Mouse (Mus musculus): Measurements from ENCODE around the gene Tmem108.

DNA sequence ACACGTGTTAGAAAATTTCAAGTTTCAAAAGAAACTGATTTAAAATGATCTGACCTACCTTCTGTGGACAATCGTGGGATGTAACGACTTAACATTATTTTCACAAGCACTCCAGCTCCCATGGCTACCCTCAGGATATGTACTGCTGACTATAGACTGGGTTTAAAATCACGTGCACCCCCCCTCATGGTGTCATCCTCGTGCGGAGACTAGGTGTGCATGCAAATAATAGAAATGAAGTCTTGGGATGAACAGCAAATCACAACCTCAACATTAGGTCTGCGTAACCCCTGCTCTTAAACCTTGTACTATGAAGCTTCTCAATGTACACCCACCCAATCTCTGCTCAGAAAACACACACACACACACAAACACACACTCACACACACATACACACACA is 3.4 kb downstream of the Tmem108 start:
- TF ChIP-seq CTCF (IDR thresholded peaks at IDR 0.05; ENCODE audit: control insufficient read depth, insufficient read depth, insufficient read length), result no peak
- no peak for TF ChIP-seq USF1 (IDR thresholded peaks at IDR 0.05; ENCODE audit: low read depth)
- TF ChIP-seq MAX (IDR thresholded peaks at IDR 0.05), result no peak
- no peak for TF ChIP-seq FOSL1 (IDR thresholded peaks at IDR 0.05; ENCODE audit: insufficient read depth, low read length, poor library complexity, severe bottlenecking)
- no peak for TF ChIP-seq MYOG (IDR thresholded peaks at IDR 0.05; ENCODE audit: control insufficient read depth, extremely low read depth, insufficient read length)
- no peak for TF ChIP-seq MYOD1 (IDR thresholded peaks at IDR 0.05; ENCODE audit: control insufficient read depth, insufficient read length, low read depth)

All from C2C12 (cell line).